Mouse (Mus musculus): ENCODE results near the gene Olfr672. TPM values are rescaled to one million over a fixed set of nuclear protein-coding genes. Genes with fewer than 3 reads are reported as not detected.
"Not testable (repeated sequence)": the region's sequence is repeated elsewhere in the genome, so short reads cannot be mapped to it uniquely, and the experiment has no call there.

The Olfr672 gene
- not detected for total RNA-seq (2022)

- DNase-seq (ENCODE audit: low spot score in 2 of 2): no peak
These were observed at the start of gene Olfr672 for GRCm38 (mm10) chr7:105001929-105002328. Olfr672 (minus strand) TSS chr7:105002029.

GRCm38 (mm10) chr7:105033836-105034235 lies 32.0 kb upstream of the Olfr672 start:
- DNase-seq (ENCODE audit: low spot score in 2 of 2): not testable (repeated sequence)

GRCm38 (mm10) chr7:105032398-105032797 lies 30.6 kb upstream of the Olfr672 start, which contains the start of gene Olfr676:
Olfr676 (plus strand) TSS chr7:105032698.
- no peak for DNase-seq (ENCODE audit: low spot score in 2 of 2)

GRCm38 (mm10) chr7:105028360-105028759 lies 26.5 kb upstream of the Olfr672 start, which contains the start of gene Olfr675:
Olfr675 (minus strand) TSS chr7:105028460.
- no peak for DNase-seq (ENCODE audit: low spot score in 2 of 2)

- no peak for DNase-seq (ENCODE audit: low spot score in 2 of 2)
These were observed 20.7 kb upstream of the Olfr672 start for GRCm38 (mm10) chr7:105022530-105022929.

- no peak for DNase-seq (ENCODE audit: low spot score in 2 of 2)
These were observed 22.8 kb downstream of the Olfr672 start, which contains the start of gene Olfr671 for GRCm38 (mm10) chr7:104979026-104979425. Olfr671 (minus strand) TSS chr7:104979126.

- not testable (repeated sequence) for DNase-seq (ENCODE audit: low spot score in 2 of 2)
These were observed 29.3 kb downstream of the Olfr672 start for GRCm38 (mm10) chr7:104972507-104972906.

GRCm38 (mm10) chr7:104962520-104962919 lies 39.3 kb downstream of the Olfr672 start, which contains the start of gene Olfr670:
Olfr670 (minus strand) TSS chr7:104962620.
- no peak for DNase-seq (ENCODE audit: low spot score in 2 of 2)

- not testable (repeated sequence) for DNase-seq (ENCODE audit: low spot score in 2 of 2)
These were observed 51.6 kb downstream of the Olfr672 start for GRCm38 (mm10) chr7:104950234-104950633.

Other genes with a start within 250 kb of the Olfr672 start
- not detected for gene Usp17le, start 224.6 kb downstream of the Olfr672 start, total RNA-seq (2022)
- gene Usp17lb, start 159.4 kb downstream of the Olfr672 start, total RNA-seq (2022): not detected
- gene Usp17la, start 145.0 kb downstream of the Olfr672 start, total RNA-seq (2022): not detected
- not detected for gene Olfr665, start 124.0 kb downstream of the Olfr672 start, total RNA-seq (2022)
- gene Olfr666, start 106.1 kb downstream of the Olfr672 start, total RNA-seq (2022): not detected
- not detected for gene Olfr667, start 80.5 kb downstream of the Olfr672 start, total RNA-seq (2022)
- gene Olfr668, start 74.0 kb downstream of the Olfr672 start, total RNA-seq (2022): not detected
- not detected for gene Olfr669, start 67.8 kb downstream of the Olfr672 start, total RNA-seq (2022)
- gene Olfr670, start 39.4 kb downstream of the Olfr672 start, total RNA-seq (2022): not detected
- not detected for gene Olfr671, start 22.9 kb downstream of the Olfr672 start, total RNA-seq (2022)
- not detected for gene Olfr675, start 26.4 kb upstream of the Olfr672 start, total RNA-seq (2022)
- gene Olfr676, start 30.7 kb upstream of the Olfr672 start, total RNA-seq (2022): not detected
- gene Olfr677, start 49.3 kb upstream of the Olfr672 start, total RNA-seq (2022): not detected
- not detected for gene Olfr678, start 62.4 kb upstream of the Olfr672 start, total RNA-seq (2022)
- not detected for gene Olfr679, start 79.2 kb upstream of the Olfr672 start, total RNA-seq (2022)
- gene Olfr680-ps1, start 90.8 kb upstream of the Olfr672 start, total RNA-seq (2022): not detected
- gene Olfr681, start 114.8 kb upstream of the Olfr672 start, total RNA-seq (2022): not detected
- gene Olfr683, start 145.0 kb upstream of the Olfr672 start, total RNA-seq (2022): not detected
- not detected for gene Olfr684, start 161.6 kb upstream of the Olfr672 start, total RNA-seq (2022)
- gene Olfr685, start 184.0 kb upstream of the Olfr672 start, total RNA-seq (2022): not detected
- not detected for gene Olfr686, start 205.5 kb upstream of the Olfr672 start, total RNA-seq (2022)